Mouse (Mus musculus) hindbrain, postnatal 0 days (tissue): ENCODE results near the gene Ndc1. TPM values are rescaled to one million over a fixed set of nuclear protein-coding genes. Genes with fewer than 3 reads are reported as not detected.

Experiments
- ATAC-seq: fragments of 200-750 bp; cut with Nextera tagmentation; 2 replicates; pipeline ENCODE4 v1.8.0; 2017; ENCODE audit warnings: mild to moderate bottlenecking, moderate TSS enrichment, moderate library complexity
- DNase-seq: peaks from one replicate; pipeline ENCODE4 v3.0.0-alpha.2; 2015; ENCODE audit warnings: low spot score
- H3K27ac ChIP-seq: fragments of 300-500 bp; sonication (generic); 2 replicates; pipeline ENCODE4 v1.5.1; 2014; ENCODE audit warnings: mild to moderate bottlenecking
- H3K27me3 ChIP-seq: fragments of 300-500 bp; sonication (generic); 2 replicates; pipeline ENCODE4 v1.6.1; 2014; ENCODE audit warnings: low read length, mixed read lengths; ENCODE audit not compliant: insufficient read depth
- H3K36me3 ChIP-seq: fragments of 300-500 bp; sonication (generic); 2 replicates; pipeline ENCODE4 v1.6.1; 2014; ENCODE audit warnings: low read length, mixed read lengths; ENCODE audit not compliant: insufficient read depth
- H3K4me1 ChIP-seq: fragments of 300-500 bp; sonication (generic); 2 replicates; pipeline ENCODE4 v1.6.1; 2014; ENCODE audit warnings: antibody characterized with exemption, low read length, mixed read lengths; ENCODE audit not compliant: insufficient read depth
- H3K4me2 ChIP-seq: fragments of 300-500 bp; sonication (generic); 2 replicates; pipeline ENCODE4 v1.6.1; 2014; ENCODE audit warnings: low read depth, mild to moderate bottlenecking, low read length, moderate library complexity, mixed read lengths
- H3K4me3 ChIP-seq: fragments of 300-500 bp; sonication (generic); 2 replicates; pipeline ENCODE4 v1.5.1; 2014; ENCODE audit warnings: low read length
- H3K9ac ChIP-seq: fragments of 300-500 bp; sonication (generic); replicated peaks from 2 replicates; pipeline ENCODE4 v1.6.1; 2014; ENCODE audit warnings: mild to moderate bottlenecking, low read length, moderate library complexity, mixed read lengths
- H3K9me3 ChIP-seq: fragments of 300-500 bp; sonication (generic); 2 replicates; pipeline ENCODE4 v1.6.1; 2016; ENCODE audit warnings: low read length, mixed read lengths
- CTCF ChIP-seq: IDR thresholded peaks from 2 replicates; pipeline ENCODE4 v1.5.1; 2016; ENCODE audit warnings: antibody characterized with exemption, control low read depth, low read depth
- WGBS: fragments of 180-500 bp; shearing (Covaris S2); extraction: QIAGEN DNeasy Blood & Tissue Kit; methylation state at CpG from one replicate; pipeline ENCODE4 v1.1.7; 2014; 5-methylcytosine and 5-hydroxymethylcytosine counted together
- polyA plus RNA-seq: library from polyadenylated mRNA; unstranded; fragments of >200 nt; fragmentation: Nextera tagmentation; extraction: Ambion mirVana; gene quantifications from 2 replicates; pipeline ENCODE4 v1.2.1, GENCODE M21; 2015
- total RNA-seq: library from RNA; depleted of rRNA; stranded (reverse); fragments of >200 nt; gene quantifications from 2 replicates; pipeline ENCODE4 v1.2.3, GENCODE M21; 2014

Gene Ndc1
- total and polyA plus RNA-seq, 2 experiments from 2014 or later, result 19.4 to 34.8 TPM

DNA sequence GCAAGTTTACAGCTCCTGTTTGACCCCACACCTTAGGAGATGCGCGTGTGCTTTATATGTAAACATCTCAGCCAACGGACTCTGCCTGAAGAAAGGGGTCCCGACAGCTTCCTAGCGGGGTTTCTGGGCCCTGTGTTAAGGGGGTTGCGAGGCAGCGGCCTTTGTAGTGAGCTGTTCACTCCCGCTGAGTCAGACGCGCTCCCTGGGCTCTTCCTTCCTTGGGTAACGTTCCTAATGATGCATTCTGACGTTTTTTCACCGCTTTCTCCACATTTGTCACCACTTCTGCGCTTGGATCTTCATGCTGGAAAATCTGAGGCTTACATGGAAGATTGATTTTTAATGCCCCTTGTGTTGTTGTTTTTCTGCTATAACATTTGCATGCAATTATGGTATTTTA lies 54.1 kb downstream of the Ndc1 start:
- peak overlapping the region; percentile 23 for H3K4me2 ChIP-seq
- no peaks in the 10 kb centered on the region for H3K27me3 ChIP-seq
- H3K27ac ChIP-seq, result no peak overlapping the region
- no peak for DNase-seq
- H3K4me3 ChIP-seq, result no peak overlapping the region
- H3K36me3 ChIP-seq, result no peaks in the 10 kb centered on the region
- no peak for TF ChIP-seq CTCF
- WGBS, result 5% methylated on average over 14 of the region's 14 CpGs
- no peaks in the 10 kb centered on the region for H3K9me3 ChIP-seq
- no peaks in the 10 kb centered on the region for H3K4me1 ChIP-seq
- no peak overlapping the region for H3K9ac ChIP-seq
- no peak for ATAC-seq

DNA sequence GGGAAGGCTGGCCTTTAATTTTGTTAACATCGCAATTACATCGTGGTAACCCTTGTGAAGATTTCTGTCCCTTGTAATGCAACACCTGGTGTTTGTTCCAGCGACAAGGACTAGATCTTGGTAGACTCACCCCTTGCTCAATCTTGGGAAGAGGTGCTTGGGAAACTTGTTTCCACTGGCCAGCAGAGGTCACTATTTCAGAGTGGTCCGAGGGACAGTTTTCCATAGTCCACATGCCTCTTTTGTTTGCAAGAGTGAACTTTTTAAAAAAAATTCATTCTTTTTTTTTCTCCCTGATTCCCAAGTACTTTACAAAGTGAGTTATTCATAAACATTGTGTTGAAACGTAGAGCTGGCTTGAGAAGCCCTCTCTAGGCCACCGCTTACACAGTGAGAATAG lies 54.6 kb downstream of the Ndc1 start:
- no peaks in the 10 kb centered on the region for H3K36me3 ChIP-seq
- no peaks in the 10 kb centered on the region for H3K27me3 ChIP-seq
- DNase-seq, result peak; percentile 76
- TF ChIP-seq CTCF, result peak; percentile 77
- no peaks in the 10 kb centered on the region for H3K9me3 ChIP-seq
- ATAC-seq, result no peak
- H3K4me3 ChIP-seq, result no peak overlapping the region
- H3K27ac ChIP-seq, result no peak overlapping the region
- no peaks in the 10 kb centered on the region for H3K4me1 ChIP-seq
- no peak overlapping the region for H3K9ac ChIP-seq
- 23% methylated on average over 6 of the region's 6 CpGs for WGBS
- H3K4me2 ChIP-seq, result peak overlapping the region; percentile 23; the same call in 1 of the 2 replicates

DNA sequence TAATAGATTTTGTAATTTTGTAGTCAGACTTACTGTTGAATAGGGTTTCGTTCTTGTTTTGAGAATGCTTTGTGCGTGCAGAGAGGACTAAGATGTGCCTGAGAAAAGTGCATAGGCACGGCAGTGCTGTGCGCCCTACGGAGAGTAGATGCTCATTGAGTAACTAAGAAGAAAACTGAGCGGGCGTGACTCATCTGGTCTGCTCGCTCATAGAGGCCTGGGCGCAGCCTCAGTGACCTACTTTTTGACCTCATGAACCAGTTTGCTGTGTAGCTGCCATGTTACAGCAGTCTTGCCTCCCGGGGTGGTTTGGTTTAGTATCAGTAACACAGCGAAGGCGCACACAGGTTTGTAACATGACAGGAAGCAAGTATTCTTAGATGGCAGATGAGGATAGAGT lies 58.0 kb downstream of the Ndc1 start:
- no peaks in the 10 kb centered on the region for H3K9me3 ChIP-seq
- no peak overlapping the region for H3K4me3 ChIP-seq
- no peak for TF ChIP-seq CTCF
- DNase-seq (no peak), ATAC-seq (no peak)
- H3K27me3 ChIP-seq, result no peaks in the 10 kb centered on the region
- no peaks in the 10 kb centered on the region for H3K36me3 ChIP-seq
- WGBS, result 94% methylated on average over 12 of the region's 12 CpGs
- H3K4me2 ChIP-seq, result no peak overlapping the region
- no peaks in the 10 kb centered on the region for H3K4me1 ChIP-seq
- H3K27ac ChIP-seq, result no peak overlapping the region
- H3K9ac ChIP-seq, result no peak overlapping the region

DNA sequence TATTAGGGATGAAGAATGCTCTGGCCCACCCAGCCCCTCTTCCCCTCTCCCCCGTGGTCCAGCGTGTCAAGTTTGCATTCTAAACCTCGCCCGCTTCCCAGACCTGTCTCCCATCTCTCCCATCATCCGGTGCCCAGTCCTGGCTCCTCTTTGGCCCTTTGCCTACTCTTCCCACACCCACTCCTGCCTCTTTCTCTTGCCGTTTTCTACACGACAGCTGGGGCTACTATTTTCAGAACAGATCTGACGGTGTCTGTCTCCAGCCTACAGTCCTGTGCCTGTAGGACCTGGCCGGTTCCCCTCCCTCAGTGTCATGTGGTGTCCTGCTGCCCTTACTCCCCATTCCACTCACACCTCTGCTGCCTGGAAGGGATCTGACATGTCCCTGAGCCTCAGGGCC lies 59.0 kb downstream of the Ndc1 start:
- no peaks in the 10 kb centered on the region for H3K27me3 ChIP-seq
- H3K4me1 ChIP-seq, result no peaks in the 10 kb centered on the region
- no peak overlapping the region for H3K4me3 ChIP-seq
- WGBS, result 73% methylated on average over 9 of the region's 9 CpGs
- no peak for TF ChIP-seq CTCF
- DNase-seq, result no peak
- no peaks in the 10 kb centered on the region for H3K9me3 ChIP-seq
- no peaks in the 10 kb centered on the region for H3K36me3 ChIP-seq
- no peak overlapping the region for H3K9ac ChIP-seq
- H3K27ac ChIP-seq, result no peak overlapping the region
- ATAC-seq, result no peak
- no peak overlapping the region for H3K4me2 ChIP-seq

DNA sequence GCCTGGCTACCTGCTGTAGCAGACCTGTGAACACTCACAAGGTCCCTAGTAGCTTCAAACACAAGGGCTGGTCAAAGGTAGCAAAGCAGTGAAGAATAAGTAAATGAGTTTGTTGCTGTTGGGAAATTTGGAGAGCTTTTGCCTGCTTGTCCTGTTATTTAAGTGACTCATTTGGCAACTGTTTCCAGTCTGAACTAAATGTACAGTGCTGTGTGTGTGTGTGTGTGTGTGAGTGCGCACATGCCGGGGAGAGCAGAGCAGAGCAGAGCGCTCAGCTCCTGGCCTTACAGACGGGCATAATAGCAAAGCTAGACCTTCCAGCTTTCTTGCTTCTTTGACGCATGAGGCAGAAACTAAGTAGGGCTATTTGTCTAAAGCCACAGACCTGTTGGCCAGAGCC lies 65.1 kb downstream of the Ndc1 start:
- peaks cover 7% of the 10 kb centered on the region; the same call in 1 of the 2 replicates for H3K27me3 ChIP-seq
- no peak overlapping the region for H3K27ac ChIP-seq
- H3K4me1 ChIP-seq, result peaks cover 5% of the 10 kb centered on the region; the same call in 1 of the 2 replicates
- WGBS, result 85% methylated on average over 5 of the region's 5 CpGs
- no peak overlapping the region for H3K9ac ChIP-seq
- H3K4me2 ChIP-seq, result no peak overlapping the region
- TF ChIP-seq CTCF, result no peak
- no peak for DNase-seq
- no peak overlapping the region for H3K4me3 ChIP-seq
- H3K36me3 ChIP-seq, result no peaks in the 10 kb centered on the region
- H3K9me3 ChIP-seq, result no peaks in the 10 kb centered on the region
- ATAC-seq, result no peak

DNA sequence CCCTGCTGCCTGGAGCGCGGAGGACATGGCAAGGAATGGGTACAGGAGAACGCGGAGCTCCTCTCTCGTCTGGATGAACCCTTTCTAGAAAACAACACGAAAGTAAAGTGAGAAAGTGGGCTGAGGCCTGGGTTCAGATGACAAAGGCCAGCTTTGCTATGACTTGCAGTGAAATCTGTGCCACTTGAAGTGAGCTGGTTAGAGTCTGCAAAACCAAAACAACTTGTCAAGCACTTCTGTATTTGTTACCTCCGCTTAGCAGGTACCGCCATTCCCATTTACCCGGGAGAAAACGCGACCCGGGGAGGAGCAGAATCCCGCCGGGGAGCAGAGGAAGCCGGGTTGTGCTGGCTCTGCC lies 66.4 kb downstream of the Ndc1 start:
- peak overlapping the region; percentile 87 for H3K4me2 ChIP-seq
- no peaks in the 10 kb centered on the region for H3K9me3 ChIP-seq
- TF ChIP-seq CTCF, result no peak
- no peak for DNase-seq
- WGBS, result 10% methylated on average over 15 of the region's 15 CpGs
- H3K27me3 ChIP-seq, result peaks cover 7% of the 10 kb centered on the region; the same call in 1 of the 2 replicates
- ATAC-seq, result no peak
- H3K9ac ChIP-seq, result peak overlapping the region; percentile 66
- H3K36me3 ChIP-seq, result no peaks in the 10 kb centered on the region
- H3K27ac ChIP-seq, result no peak overlapping the region
- H3K4me3 ChIP-seq, result peak overlapping the region; percentile 65
- H3K4me1 ChIP-seq, result peaks cover 5% of the 10 kb centered on the region; the same call in 1 of the 2 replicates

DNA sequence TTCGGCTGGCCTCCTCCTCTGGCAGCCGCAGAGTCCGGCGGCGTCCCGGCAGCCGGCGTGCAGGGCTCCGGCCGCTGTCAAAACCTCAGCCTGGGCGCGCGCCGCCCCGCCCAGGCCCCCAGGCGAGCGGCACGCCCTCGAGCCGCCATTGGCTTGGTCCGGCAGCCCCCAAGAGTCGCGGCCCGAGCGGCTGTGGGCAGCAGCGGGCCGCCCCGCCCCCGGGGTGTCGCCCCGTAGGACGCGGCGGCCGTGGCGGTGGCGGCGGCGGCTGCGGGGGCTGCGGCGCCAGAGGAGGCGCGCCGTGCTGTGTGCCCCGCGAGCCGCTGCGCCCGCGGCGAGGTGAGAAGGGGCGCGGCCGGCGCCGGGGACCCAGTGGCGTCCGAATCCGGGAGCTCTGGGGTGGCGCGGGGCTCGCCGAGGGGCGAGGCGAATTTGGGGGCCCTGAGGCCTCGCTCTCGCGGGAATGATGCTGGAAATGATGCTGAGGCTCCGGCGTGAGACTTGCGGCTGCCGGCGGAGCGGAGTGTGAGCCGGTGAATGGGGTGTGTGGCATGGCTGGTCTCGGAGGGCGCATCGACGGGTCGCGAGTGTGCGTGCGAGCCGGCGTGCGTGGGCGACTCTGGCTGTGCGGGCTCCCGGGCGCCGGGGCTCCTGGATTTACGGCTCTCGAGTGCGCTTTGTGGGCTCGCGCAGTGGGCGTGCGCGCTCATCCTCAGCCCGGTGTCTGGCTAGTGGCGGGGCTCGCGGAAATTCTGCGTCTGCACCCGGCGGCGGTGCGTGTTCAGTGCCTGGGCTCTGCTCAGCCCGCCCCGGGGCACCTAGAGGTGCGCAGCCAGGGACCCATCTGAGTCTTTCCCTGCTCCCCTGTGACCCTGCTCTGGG lies 67.0 kb downstream of the Ndc1 start, which contains the start of gene Glis1:
Gene Glis1 (plus strand): TSS at position 236 of the 882 bp plus-strand sequence.
- Histone ChIP-seq H3K27me3 (peaks cover 7% of the 10 kb centered on the region; the same call in 1 of the 2 replicates), H3K9me3 (no peaks in the 10 kb centered on the region), H3K9ac (peak within 1 kb of the TSS; percentile 66), H3K4me1 (peaks cover 5% of the 10 kb centered on the region; the same call in 1 of the 2 replicates), H3K4me3 (peak within 1 kb of the TSS; percentile 65), H3K4me2 (peak within 1 kb of the TSS; percentile 87), H3K36me3 (no peaks in the 10 kb centered on the region), H3K27ac (no peak within 1 kb of the TSS)
- DNase-seq (peak; percentile 78), ATAC-seq (peak; percentile 85)
- 1% methylated on average over 74 of the region's 112 CpGs for WGBS
- TF ChIP-seq CTCF, result no peak
